Mouse (Mus musculus) heart, embryonic 15.5 days (tissue): ENCODE measurements around the gene Kbtbd12. TPM values are rescaled to one million over a fixed set of nuclear protein-coding genes. Genes with fewer than 3 reads are reported as not detected.

Experiments used
- ATAC-seq: fragments of 200-750 bp; cut with Nextera tagmentation; replicated peaks from 2 replicates; pipeline ENCODE4 v1.8.0; 2017; ENCODE audit warnings: low read depth, moderate TSS enrichment; ENCODE audit not compliant: insufficient number of reproducible peaks, insufficient read depth, low FRiP score
- H3K27ac ChIP-seq: fragments of 300-500 bp; sonication (generic); 2 replicates; pipeline ENCODE4 v1.5.1; 2015; ENCODE audit warnings: mild to moderate bottlenecking, inconsistent platforms
- H3K27me3 ChIP-seq: fragments of 300-500 bp; sonication (generic); 2 replicates; pipeline ENCODE4 v1.6.1; 2015; ENCODE audit warnings: inconsistent platforms
- H3K36me3 ChIP-seq: fragments of 300-500 bp; sonication (generic); 2 replicates; pipeline ENCODE4 v1.6.1; 2015; ENCODE audit warnings: mild to moderate bottlenecking, inconsistent platforms
- H3K4me1 ChIP-seq: fragments of 300-500 bp; sonication (generic); replicated peaks from 2 replicates; pipeline ENCODE4 v1.6.1; 2015; ENCODE audit warnings: inconsistent platforms
- H3K4me2 ChIP-seq: fragments of 300-500 bp; sonication (generic); 2 replicates; pipeline ENCODE4 v1.6.1; 2015; ENCODE audit warnings: inconsistent platforms, mild to moderate bottlenecking, moderate library complexity
- H3K4me3 ChIP-seq: fragments of 300-500 bp; sonication (generic); 2 replicates; pipeline ENCODE4 v1.5.1; 2015; ENCODE audit warnings: mild to moderate bottlenecking, inconsistent platforms
- H3K9ac ChIP-seq: fragments of 300-500 bp; sonication (generic); 2 replicates; pipeline ENCODE4 v1.6.1; 2015; ENCODE audit warnings: mild to moderate bottlenecking, inconsistent platforms
- H3K9me3 ChIP-seq: fragments of 300-500 bp; sonication (generic); replicated peaks from 2 replicates; pipeline ENCODE4 v1.6.1; 2016; ENCODE audit warnings: inconsistent platforms
- WGBS: fragments of 180-500 bp; shearing (Covaris S2); methylation state at CpG from one replicate; pipeline ENCODE4 v1.1.7; 2015; ENCODE audit warnings: mixed read lengths; 5-methylcytosine and 5-hydroxymethylcytosine counted together
- polyA plus RNA-seq: library from polyadenylated mRNA; unstranded; fragments of >200 nt; fragmentation: Nextera tagmentation; extraction: Ambion mirVana; gene quantifications from 2 replicates; pipeline ENCODE4 v1.2.1, GENCODE M21; 2015

Gene Kbtbd12
- polyA plus RNA-seq, 1 experiment from 2014 or later: 25.5 TPM

DNA sequence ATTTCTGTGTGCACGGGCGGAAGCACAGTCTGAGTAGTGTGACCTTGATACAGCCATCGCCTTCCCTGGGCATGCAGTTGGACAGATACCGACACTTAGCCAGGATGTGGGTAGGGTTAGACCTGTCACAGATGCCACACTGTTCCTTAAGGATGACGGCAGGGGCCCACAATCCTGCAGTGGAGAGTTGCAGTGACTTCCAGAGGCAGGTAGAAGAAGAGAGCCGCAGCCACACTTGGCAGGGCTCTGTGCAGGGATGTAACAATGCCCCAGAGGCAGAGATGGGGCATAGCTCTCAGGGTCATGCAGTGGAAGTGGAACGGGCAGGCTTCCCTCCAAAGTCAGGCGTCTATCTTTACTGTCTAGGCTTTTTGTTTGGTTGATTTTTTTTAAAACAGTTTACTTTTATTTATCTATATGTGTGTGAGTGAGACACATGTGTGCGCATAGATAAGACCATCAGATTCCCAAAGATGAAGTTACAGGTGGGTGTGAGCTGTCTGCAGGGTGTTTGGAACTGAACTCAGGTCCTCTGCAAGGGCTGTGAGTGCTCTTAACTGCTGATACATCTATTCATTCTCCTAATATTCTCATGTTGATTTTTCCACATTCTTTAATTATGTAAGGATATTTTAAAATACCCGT, 89.2 kb downstream of the Kbtbd12 start:
- H3K4me3 ChIP-seq: no peak overlapping the region
- no peaks in the 10 kb centered on the region for H3K36me3 ChIP-seq
- H3K9ac ChIP-seq: no peak overlapping the region
- peaks cover 35% of the 10 kb centered on the region for H3K27me3 ChIP-seq
- H3K4me2 ChIP-seq: no peak overlapping the region
- 73% methylated on average over 10 of the region's 10 CpGs for WGBS
- 0 out of 2 replicates have a peak, but pooled peaks cover 2% of the 10 kb centered on the region for H3K4me1 ChIP-seq
- no peak for ATAC-seq
- H3K9me3 ChIP-seq: no peaks in the 10 kb centered on the region
- no peak overlapping the region for H3K27ac ChIP-seq

DNA sequence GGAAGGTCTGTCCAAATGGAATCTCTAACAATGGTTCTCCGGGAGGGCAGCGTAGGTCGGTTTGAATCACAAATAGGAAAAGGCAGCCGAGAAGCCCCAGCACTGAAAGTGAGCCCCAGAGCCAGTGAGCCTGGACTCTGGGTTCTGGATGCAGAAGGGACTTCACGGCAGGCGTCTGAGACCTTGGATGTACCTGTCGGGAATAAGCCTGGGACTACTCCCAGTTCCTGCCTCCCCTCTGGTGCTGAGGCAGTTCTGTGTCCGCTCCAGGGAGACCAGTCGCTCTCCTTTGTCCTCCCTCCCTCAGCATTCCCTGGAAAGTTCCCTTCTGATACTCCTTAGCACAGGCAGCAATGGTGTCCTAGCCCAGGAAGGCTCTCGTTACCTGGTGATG, 92.4 kb downstream of the Kbtbd12 start:
- H3K27me3 ChIP-seq: peaks cover 39% of the 10 kb centered on the region
- no peak for ATAC-seq
- WGBS: 34% methylated on average over 10 of the region's 10 CpGs
- no peak overlapping the region for H3K4me3 ChIP-seq
- 0 out of 2 replicates have a peak, but pooled peaks cover 2% of the 10 kb centered on the region for H3K4me1 ChIP-seq
- no peak overlapping the region for H3K27ac ChIP-seq
- H3K36me3 ChIP-seq: no peaks in the 10 kb centered on the region
- H3K9me3 ChIP-seq: no peaks in the 10 kb centered on the region
- no peak overlapping the region for H3K9ac ChIP-seq
- H3K4me2 ChIP-seq: no peak overlapping the region

- H3K9ac ChIP-seq: no peak overlapping the region
- H3K9me3 ChIP-seq: no peaks in the 10 kb centered on the region
- no peak for ATAC-seq
- H3K4me1 ChIP-seq: 0 out of 2 replicates have a peak, but pooled peaks cover 2% of the 10 kb centered on the region
- no peak overlapping the region for H3K4me2 ChIP-seq
- 26% methylated on average over 11 of the region's 11 CpGs for WGBS
- no peak overlapping the region for H3K27ac ChIP-seq
- no peaks in the 10 kb centered on the region for H3K36me3 ChIP-seq
- H3K27me3 ChIP-seq: peaks cover 39% of the 10 kb centered on the region
- no peak overlapping the region for H3K4me3 ChIP-seq
Measured at GRCm38 (mm10) chr6:88544644-88545396, 92.9 kb downstream of the Kbtbd12 start.

DNA sequence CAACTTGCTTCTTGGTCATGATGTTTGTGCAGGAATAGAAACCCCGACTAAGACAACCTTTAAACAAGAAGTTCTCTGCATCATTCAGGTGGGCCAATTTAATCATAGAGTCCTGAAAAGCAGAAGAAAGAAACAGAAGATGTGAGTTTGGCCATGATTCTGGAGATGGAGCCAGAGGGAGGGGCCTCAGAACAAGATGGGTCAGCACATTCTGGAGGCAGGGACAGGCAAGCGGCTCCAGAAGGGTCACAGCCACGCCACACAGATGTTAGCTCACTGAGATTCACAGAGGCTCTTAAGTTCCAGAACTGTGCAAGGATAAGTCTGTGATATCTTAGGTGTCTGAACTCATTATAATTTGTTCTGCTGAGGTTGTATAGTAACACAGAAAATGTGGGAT, 93.5 kb downstream of the Kbtbd12 start:
- ATAC-seq: no peak

GRCm38 (mm10) chr6:88540093-88540755, 97.5 kb downstream of the Kbtbd12 start:
- ATAC-seq: no peak
- Histone ChIP-seq H3K4me1 (0 out of 2 replicates have a peak, but pooled peaks cover 2% of the 10 kb centered on the region), H3K27ac (no peak overlapping the region), H3K27me3 (peaks cover 7% of the 10 kb centered on the region; the same call in 1 of the 2 replicates), H3K4me3 (no peak overlapping the region), H3K36me3 (no peaks in the 10 kb centered on the region), H3K9ac (no peak overlapping the region), H3K9me3 (no peaks in the 10 kb centered on the region), H3K4me2 (no peak overlapping the region)
- 68% methylated on average over 2 of the region's 2 CpGs for WGBS

More for the DNA sequence above, 93.5 kb downstream of the Kbtbd12 start:
- Histone ChIP-seq H3K9me3 (no peaks in the 10 kb centered on the region), H3K4me1 (0 out of 2 replicates have a peak, but pooled peaks cover 2% of the 10 kb centered on the region), H3K9ac (no peak overlapping the region), H3K4me2 (no peak overlapping the region), H3K36me3 (no peaks in the 10 kb centered on the region), H3K4me3 (no peak overlapping the region), H3K27me3 (peaks cover 39% of the 10 kb centered on the region), H3K27ac (no peak overlapping the region)
- 78% methylated on average over 3 of the region's 3 CpGs for WGBS

- Histone ChIP-seq H3K4me2 (no peak overlapping the region), H3K4me1 (no peaks in the 10 kb centered on the region), H3K9ac (no peak overlapping the region), H3K27me3 (no peaks in the 10 kb centered on the region), H3K9me3 (no peaks in the 10 kb centered on the region), H3K27ac (no peak overlapping the region), H3K4me3 (no peak overlapping the region), H3K36me3 (no peaks in the 10 kb centered on the region)
- no peak for ATAC-seq
Measured at GRCm38 (mm10) chr6:88530306-88530705, 107.4 kb downstream of the Kbtbd12 start.

DNA sequence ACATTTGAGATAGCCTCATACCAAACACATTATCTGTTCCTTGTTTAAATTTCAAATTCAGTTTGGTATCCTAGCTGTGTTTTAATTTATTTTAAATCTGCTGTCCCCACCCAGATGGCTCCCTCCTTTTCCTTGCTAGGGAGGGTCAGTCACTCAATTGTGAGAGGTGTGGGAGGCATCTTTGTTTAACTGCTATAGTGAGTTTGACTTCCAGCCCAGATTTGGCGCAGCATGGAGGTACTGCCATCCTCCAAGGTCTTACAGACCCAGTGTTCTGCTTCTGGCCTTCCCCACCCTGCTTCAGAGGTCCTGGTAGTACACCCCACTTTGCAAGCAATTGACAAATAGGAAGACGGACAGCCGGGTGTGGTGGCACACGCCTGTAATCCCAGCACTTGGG, 113.7 kb downstream of the Kbtbd12 start:
- H3K27ac ChIP-seq: no peak overlapping the region
- WGBS: 81% methylated on average over 4 of the region's 4 CpGs
- H3K9ac ChIP-seq: no peak overlapping the region
- H3K9me3 ChIP-seq: no peaks in the 10 kb centered on the region
- peaks cover 7% of the 10 kb centered on the region; the same call in 1 of the 2 replicates for H3K4me1 ChIP-seq
- no peak overlapping the region for H3K4me3 ChIP-seq
- H3K27me3 ChIP-seq: no peaks in the 10 kb centered on the region
- H3K4me2 ChIP-seq: no peak overlapping the region
- no peak for ATAC-seq
- no peaks in the 10 kb centered on the region for H3K36me3 ChIP-seq

DNA sequence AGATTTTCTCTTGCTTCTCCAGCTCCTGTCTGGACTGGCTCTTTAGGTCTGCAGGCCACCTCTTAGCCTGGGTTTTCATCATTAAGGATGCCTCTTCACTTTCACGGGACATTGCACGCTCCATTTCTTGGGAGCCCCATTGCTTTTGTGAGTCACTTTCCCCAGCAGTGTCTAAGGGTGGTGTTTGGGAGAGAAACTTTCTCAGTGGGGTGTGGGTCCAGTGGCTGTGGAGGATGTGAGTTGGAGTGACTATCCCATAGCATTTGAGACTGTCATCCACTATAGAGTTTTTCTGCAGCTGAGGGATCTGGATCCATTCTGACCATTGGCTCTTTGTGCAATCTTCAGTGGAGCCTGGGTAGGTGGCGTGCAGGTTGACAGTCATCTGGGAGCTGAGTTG, 114.3 kb downstream of the Kbtbd12 start:
- ATAC-seq: no peak
- H3K36me3 ChIP-seq: no peaks in the 10 kb centered on the region
- WGBS: 78% methylated on average over 3 of the region's 3 CpGs
- H3K9me3 ChIP-seq: no peaks in the 10 kb centered on the region
- no peak overlapping the region for H3K4me2 ChIP-seq
- H3K4me3 ChIP-seq: no peak overlapping the region
- H3K27me3 ChIP-seq: no peaks in the 10 kb centered on the region
- no peak overlapping the region for H3K27ac ChIP-seq
- H3K4me1 ChIP-seq: peaks cover 7% of the 10 kb centered on the region; the same call in 1 of the 2 replicates
- no peak overlapping the region for H3K9ac ChIP-seq

- no peaks in the 10 kb centered on the region for H3K9me3 ChIP-seq
- no peak overlapping the region for H3K4me3 ChIP-seq
- no peak overlapping the region for H3K4me2 ChIP-seq
- WGBS: 54% methylated on average over 3 of the region's 3 CpGs
- no peak overlapping the region for H3K9ac ChIP-seq
- ATAC-seq: no peak
- peaks cover 7% of the 10 kb centered on the region; the same call in 1 of the 2 replicates for H3K4me1 ChIP-seq
- H3K27ac ChIP-seq: no peak overlapping the region
- no peaks in the 10 kb centered on the region for H3K27me3 ChIP-seq
- no peaks in the 10 kb centered on the region for H3K36me3 ChIP-seq
Measured at GRCm38 (mm10) chr6:88523043-88523442, 114.7 kb downstream of the Kbtbd12 start.

GRCm38 (mm10) chr6:88522606-88523005, 115.1 kb downstream of the Kbtbd12 start:
- Histone ChIP-seq H3K9me3 (no peaks in the 10 kb centered on the region), H3K27me3 (no peaks in the 10 kb centered on the region), H3K4me3 (no peak overlapping the region), H3K4me1 (peaks cover 10% of the 10 kb centered on the region), H3K4me2 (no peak overlapping the region), H3K27ac (no peak overlapping the region), H3K36me3 (no peaks in the 10 kb centered on the region), H3K9ac (no peak overlapping the region)
- ATAC-seq: no peak
- 38% methylated on average over 3 of the region's 3 CpGs for WGBS

- H3K27ac ChIP-seq: no peak overlapping the region
- no peak overlapping the region for H3K9ac ChIP-seq
- ATAC-seq: no peak
- no peaks in the 10 kb centered on the region for H3K36me3 ChIP-seq
- WGBS: 84% methylated on average over 7 of the region's 7 CpGs
- no peaks in the 10 kb centered on the region for H3K9me3 ChIP-seq
- H3K27me3 ChIP-seq: no peaks in the 10 kb centered on the region
- H3K4me1 ChIP-seq: peaks cover 17% of the 10 kb centered on the region
- no peak overlapping the region for H3K4me3 ChIP-seq
- no peak overlapping the region for H3K4me2 ChIP-seq
Measured at GRCm38 (mm10) chr6:88521821-88522220, 115.9 kb downstream of the Kbtbd12 start.
